Mouse (Mus musculus): ENCODE results near the gene Vac14. TPM values are rescaled to one million over a fixed set of nuclear protein-coding genes. Genes with fewer than 3 reads are reported as not detected.
"Not testable (repeated sequence)": the region's sequence is repeated elsewhere in the genome, so short reads cannot be mapped to it uniquely, and the experiment has no call there.

Vac14 gene
- total RNA-seq, 2 experiments from 2014 or later = 35.6 to 36.5 TPM

DNA sequence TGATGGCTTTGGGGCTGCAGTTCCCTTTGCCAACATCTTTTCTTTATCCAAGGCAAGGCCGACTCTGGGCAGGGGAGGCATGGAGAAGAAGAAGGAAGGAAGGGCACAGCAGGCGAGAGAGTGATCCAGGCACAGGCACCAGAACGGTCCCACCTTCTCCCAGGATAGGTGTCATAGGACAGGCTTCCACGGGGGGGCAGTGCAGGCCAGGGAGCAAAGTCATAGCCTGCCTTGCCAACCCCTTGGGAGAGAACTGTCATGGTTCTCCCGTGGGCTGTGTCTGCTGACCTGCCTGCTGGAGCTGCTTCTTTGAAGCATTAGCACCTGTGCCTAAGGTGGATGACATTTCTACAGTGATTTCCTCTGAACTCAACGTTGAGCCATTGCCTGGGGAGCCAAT, 27.7 kb downstream of the Vac14 start:
- DNase-seq (ENCODE audit: low spot score in 2 of 2) = peak; percentile 86 to 89

DNA sequence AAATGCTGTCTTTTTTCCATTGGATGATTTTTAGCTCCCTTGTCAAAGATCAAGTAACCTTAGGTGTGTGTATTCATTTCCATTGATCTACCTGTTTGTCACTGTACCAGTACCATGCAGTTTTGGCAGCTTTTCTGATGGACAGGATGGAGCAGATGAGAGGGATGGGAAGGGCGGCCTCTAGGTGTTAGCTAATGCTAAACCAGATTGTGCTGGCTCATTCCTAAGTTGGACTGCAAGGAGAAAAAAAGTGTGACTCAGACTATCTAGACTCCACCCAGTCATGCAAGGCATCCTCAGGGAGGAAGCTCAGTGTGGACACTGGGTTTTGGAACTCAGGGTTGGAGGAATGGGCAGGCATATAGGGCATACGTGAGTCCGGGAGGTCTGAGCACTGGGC, 30.2 kb downstream of the Vac14 start:
- no peak for DNase-seq (ENCODE audit: low spot score in 2 of 2)

DNA sequence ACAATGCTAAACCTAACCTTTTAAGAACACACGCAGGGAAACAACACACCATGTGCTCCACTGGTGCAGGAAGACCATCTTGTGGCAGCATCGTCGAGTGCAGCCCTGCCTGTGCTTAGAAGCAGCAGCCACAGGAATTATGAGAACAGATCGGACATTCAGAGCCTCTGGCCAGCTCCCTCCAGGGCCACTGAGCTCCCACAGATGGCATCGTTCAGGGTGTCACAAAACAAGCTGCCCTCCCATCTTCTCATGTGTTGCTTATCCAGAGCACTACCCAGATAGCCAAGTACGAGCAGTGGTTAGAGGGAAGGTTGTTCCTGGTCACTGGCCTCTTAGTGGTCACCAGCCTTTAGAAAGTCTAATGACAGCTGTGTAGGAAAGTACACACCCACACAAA, 30.9 kb downstream of the Vac14 start:
- DNase-seq (ENCODE audit: low spot score in 2 of 2) = no peak

DNA sequence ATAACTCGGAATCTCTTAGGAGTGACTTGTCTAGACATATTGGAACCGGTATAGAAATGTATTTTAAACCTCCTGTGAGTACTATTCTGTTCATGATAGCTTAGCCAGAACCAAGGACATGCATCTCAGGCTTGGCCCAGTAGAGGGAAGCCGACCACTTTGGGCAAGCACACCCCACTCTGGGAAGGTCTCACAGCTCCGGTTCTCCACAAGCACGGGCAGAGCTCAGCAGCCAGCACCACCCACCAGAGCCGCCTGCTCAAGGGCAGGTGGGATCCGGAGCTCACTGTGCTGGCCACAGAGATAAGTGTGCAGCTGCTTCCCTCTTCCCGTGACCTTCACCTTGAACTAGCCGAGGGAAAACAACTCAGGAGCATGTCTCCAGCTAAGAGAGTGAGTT, 32.5 kb downstream of the Vac14 start:
- DNase-seq (ENCODE audit: low spot score in 2 of 2) = no peak

DNA sequence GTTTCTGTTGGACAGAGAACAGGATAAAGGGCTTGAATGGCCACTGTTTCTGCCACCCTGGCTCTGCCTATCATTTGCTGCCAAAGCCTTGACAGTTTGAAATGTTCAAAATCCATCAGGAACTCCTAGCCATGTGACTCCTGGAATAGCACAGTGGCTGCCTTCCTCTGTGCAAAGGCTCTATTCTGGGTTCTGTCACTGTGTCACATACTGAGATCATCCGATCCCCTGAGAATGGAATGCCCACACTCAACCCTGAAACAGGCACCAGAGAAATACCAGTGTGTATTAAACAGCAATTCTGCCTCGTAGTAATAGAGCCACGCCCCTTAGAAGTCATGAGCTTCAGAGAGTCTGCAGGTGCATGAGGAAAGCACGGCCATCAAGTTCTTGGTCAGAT, 33.5 kb downstream of the Vac14 start:
- DNase-seq (ENCODE audit: low spot score in 2 of 2) = no peak

DNA sequence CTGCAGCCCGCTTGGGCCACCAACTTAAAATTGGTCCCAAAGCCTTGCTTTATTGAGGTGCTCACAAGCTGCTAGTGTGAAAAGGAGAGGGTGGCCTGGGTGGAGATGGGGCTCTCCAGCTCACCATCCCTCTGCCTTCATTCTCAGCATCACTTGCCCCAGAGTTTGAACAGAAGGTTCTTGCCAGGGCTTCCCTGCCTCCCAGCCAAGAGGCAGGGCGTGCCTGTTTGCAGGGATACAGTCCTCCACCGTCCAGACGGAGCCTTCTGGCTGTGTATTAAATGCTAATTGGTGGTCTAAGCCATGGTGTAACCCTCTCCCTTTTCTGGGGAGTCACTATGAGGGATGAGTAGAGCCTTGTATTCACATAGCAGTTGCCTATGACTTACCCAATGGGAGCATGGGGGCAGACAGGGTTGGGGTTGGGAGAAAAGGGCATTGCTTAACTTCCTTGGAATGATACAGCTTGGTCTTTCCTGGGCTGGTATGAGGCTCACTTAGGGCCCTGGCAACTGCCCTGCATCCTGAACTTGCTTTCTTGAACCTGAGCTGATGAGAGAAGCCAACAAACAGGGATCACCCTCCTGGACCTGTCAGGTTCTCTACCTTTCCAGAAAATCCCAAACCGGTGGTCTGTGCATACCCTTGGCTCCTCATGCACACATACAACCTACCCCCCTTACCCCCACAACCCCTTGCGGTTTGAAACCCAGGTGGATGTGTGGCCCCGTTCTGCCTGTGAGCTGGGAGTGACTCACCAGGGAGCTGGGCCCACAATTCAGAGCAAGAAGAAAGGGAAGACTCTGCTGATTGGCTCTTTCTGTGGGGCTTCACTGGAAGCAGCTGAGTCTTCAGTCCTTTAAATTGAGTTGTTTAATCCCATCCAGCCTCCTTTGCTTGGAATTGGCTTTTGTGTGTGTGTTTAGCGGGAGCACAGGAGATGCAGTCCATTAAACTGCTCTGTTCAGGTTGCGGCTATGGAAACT, 36.0 kb downstream of the Vac14 start:
- no peak for DNase-seq (ENCODE audit: low spot score in 2 of 2)

DNA sequence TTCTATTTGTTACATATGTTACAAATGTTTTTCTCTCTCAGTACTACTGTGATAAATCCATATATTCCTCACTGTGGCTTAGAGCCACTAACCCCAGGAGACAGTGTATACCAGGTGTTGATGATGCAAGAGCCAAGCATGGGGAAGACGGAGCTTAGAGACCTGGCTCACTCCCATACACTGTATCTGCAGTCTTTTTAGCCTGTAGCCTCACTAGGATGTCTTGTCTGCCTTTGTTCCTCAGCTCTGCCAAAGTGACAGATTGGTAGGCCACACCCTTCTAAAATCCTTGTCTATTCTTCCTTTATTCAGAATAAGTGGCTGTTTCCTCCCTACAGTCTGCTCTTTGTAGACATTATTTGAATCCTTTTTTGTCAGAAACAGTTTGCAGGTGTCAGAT, 37.4 kb downstream of the Vac14 start:
- no peak for DNase-seq (ENCODE audit: low spot score in 2 of 2)

DNA sequence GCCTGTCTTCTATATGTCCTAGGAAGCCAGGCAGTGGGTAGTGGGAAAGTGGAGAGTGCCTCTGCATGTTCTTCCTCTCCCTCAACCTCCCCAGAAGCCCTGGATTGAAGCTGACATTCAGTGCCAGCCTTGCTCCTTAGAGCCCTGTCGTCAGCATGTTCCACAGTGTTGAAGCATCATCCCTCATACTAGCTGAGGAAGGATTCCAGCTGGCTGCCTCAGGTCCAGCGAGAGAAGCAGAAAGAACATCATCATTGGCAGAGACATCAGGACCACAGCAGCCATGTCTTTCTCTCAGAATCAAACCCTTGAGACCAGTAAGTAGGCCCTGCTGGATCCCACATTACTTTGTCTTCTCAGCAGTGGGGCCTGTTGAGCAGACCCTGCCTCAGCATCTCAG, 39.3 kb downstream of the Vac14 start:
- DNase-seq (ENCODE audit: low spot score in 2 of 2) = no peak

DNA sequence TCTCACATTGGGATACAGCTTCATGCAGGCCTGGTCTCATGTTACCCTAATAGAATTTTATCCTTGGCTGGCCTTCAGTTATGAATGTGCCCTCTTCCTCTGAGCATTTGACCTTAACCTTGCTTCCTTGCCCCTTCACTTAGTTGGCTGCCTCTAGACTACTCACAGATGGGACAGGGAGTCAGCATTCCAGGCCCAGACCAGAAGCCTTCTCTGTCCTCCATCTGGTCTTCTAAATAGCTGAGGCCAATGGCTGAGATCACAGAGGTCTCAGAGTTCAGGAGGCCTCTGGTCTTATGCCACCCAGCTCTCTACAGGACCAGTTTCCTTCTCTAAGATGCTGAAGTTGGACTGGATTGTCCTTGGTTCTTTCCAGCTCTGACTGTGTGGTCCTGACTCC, 41.7 kb downstream of the Vac14 start:
- no peak for DNase-seq (ENCODE audit: low spot score in 2 of 2)

DNA sequence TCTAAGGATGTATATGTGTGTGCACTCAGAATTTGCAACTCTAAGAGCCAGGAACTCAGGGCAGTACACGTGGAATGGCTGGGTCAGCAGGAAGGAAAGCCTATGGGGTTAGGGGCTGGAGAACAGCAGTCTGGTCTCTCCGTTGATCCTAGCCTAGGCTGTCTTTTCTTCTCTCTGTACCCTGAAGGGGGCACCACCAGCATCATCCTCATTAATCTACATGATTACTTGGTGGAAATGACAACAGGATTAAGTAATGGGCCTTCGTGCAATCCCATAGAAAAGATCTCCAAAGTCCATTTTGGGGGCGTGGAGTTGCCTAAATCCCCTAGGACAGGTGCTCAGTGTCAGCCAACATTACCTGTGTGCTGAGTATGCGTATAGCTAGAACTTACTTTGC, 44.2 kb downstream of the Vac14 start:
- no peak for DNase-seq (ENCODE audit: low spot score in 2 of 2)

DNA sequence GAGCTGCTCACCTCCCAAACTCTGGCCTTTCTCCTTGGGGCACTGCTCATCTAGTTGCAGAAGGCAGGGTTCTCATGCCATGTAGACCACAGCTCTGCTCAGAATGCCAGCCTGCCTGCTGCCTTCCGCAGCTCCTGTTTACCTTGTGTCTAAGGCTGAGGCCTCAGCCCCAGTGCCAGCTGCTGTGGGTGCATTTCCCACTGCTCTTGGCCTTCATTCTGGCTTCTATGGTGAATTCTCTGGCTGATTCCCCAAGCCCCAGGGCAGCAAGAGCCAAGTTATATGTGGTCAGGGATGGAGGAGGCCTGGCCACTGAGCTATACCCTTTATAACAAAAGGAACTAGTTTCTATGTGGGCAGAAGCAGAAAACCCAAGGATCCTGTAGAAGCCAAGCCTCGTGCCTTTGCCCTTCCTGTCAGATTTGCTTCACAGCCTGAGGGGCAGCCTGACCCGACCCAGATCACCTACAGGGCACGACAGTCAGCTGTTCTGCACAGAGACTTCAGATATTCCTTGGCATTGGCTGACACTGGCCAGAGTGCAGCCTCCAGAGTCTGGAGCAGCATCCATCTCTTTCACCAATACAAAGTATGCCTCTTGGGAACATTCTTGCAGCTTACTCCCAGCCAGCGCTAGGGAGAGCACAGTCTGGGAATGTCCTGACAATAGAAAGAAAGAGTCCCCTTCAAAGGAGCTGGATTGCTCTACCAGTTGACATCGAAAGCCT, 44.8 kb downstream of the Vac14 start:
- no peak for DNase-seq (ENCODE audit: low spot score in 2 of 2)

DNA sequence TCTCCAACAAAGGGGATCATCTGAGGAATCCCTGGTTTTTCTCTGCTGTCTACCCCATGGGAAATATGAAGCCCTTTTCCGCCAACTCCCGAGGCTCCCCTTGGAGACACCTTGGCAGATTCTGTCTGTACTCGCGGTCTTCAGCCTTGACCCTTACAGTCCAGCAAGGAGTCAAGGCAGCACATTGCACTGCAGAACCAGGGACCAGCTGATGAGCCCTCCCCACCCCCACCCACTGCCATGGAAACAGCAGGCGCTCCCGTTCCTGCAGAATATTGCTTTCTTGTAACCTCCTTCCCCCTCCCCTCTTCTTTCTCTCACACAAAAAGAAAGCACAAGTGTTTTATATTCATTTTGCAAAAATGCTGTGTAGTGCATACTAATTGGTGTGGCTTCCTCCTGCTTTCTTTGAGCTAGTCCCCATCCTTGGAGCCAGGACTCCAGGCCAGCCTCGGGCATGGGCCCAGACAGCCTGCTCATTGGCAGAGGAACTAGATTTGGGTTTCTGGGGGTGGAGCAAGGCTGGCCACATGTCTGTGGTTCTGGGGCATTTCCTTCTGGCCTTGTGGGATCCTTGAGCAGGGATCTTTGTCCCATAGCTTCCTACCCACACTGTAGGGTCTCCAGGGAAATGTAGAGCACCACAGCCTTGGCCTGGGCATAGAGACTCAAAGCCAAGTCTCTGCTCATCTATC, 46.0 kb downstream of the Vac14 start:
- peak; percentile 81 to 84 for DNase-seq (ENCODE audit: low spot score in 2 of 2)

DNA sequence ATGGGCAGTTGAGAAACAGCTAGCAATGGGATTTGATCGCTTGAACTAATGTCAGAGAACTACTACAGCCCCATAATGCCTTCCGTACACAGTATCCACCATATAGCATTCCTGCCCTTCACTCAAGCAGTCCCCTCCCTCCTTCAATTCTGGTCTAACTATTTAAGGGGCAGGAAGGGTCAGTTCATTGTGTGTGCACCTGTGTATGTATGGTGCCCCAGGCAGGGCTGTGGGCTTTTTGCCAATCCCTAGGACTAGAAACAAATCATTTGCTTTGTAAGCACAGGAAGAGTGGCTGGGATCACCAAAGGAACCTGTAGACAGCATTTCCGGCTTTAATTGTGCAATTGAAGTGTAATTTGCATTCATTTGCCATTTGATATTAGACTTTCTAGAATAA, 46.6 kb downstream of the Vac14 start:
- DNase-seq (ENCODE audit: low spot score in 2 of 2) = no peak

DNA sequence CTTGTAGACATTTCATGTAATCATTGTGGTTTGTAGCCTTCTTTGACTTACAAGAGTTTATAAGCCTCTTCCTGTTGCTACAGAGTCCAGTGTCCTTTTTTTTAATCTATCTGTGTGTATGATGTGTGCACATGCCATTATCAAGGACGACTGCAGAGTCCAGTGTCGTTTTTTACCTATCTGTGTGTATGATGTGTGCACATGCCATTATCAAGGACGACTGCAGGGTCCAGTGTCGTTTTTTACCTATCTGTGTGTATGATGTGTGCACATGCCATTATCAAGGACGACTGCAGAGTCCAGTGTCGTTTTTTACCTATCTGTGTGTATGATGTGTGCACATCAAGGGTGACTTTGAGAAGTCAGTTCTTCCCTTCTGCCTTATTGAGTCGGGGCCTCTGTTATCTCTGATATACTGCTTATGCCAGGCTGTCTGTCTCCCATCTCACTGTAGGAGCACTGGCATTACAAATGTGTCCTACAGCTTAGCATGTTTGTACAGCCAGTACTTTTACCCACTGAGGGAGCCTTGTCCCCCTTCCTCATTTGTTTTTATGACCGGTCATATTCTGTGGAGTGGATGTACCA, 49.3 kb downstream of the Vac14 start:
- DNase-seq (ENCODE audit: low spot score in 2 of 2) = not testable (repeated sequence)

DNA sequence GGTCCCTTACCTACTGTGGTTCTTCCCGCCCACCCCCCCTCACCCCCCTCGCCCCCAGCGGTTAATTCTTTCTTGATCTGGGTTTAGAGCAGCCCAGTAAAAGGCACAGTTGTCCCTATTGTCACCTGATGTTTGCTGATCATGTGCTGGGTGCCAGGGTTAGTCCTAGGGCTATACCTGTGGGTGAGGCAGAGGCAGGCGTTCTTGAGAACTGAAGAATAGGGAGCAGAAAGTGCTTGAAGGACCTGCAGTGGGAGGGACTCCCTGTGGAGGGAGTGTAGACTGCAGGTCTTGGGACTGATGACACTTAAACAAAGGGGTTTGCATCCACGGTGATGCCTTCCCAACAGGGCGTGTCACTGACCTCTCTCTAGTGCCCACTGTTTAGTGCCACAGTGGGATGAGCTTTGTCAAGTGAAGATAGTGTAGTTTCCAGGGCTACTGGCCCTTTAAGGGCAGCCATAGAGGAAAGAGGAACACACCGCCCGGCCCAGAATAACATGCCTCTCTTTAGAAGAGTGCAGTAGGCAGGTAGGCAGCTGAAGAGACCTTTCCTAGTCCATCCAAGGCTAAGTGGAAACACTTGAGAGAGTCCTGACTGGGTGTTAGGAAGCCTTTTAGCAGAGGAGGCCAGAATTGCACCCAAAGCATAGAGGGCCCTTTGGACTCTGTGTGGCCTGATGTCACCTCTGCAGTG, 51.7 kb downstream of the Vac14 start:
- DNase-seq (ENCODE audit: low spot score in 2 of 2) = no peak

DNA sequence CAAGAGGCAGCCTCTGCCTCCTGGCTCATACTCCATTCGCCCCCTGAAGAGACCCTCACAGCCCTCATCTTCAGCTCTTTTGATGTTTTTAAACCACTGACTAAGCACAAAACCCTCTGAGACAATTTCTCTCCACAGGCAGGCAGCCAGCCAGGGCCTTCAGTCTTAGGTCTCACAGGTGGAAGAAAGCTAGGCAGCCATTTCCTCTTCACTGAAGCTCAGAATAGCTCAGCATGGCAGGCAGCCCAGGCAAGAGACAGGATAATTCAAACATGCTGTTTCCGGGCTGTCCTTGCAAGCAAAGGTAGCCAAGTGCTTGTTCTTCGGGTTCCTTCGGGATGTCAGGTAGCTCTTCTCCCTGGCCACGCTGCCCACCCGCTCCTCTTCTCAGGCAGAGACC, 52.9 kb downstream of the Vac14 start:
- DNase-seq (ENCODE audit: low spot score in 2 of 2) = no peak

DNA sequence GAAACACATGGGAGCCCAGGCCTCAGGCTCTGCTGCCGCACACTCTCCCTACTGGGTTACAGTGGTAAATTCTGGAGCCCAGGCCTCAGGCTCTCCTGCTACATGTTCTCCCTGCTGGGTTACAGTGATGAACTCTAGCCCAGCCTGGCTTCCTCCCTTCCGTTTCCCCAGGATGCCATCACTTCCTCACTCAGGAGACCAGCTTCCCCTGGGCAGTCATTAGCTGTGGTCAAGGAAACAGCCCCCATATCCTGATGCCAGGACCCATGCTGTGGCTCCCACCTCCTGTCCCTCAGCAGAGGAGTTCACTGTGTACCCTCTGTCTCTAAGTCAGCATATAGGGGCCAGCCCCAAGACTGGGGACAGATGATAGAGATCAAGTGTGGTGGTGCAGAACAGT, 53.7 kb downstream of the Vac14 start:
- no peak for DNase-seq (ENCODE audit: low spot score in 2 of 2)

DNA sequence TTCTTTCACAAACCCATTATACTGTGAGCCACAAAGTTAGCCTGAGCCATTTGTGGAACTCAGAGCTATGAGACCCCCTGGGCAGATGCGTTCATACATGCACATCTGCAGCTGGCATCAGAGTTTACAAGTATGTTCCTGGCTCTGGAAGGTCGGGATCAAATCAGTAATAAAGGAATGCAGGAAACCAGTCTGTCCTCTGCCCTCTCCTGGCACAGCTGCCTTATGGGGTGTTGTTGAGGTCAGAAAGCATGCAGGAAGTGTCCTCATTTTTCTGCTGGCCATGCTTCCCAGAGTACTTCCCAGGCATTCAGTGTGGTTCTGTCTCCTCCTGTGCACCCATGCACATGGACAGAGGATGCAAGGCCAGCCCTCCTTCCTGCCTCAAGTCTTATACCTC, 54.8 kb downstream of the Vac14 start:
- DNase-seq (ENCODE audit: low spot score in 2 of 2) = no peak

DNA sequence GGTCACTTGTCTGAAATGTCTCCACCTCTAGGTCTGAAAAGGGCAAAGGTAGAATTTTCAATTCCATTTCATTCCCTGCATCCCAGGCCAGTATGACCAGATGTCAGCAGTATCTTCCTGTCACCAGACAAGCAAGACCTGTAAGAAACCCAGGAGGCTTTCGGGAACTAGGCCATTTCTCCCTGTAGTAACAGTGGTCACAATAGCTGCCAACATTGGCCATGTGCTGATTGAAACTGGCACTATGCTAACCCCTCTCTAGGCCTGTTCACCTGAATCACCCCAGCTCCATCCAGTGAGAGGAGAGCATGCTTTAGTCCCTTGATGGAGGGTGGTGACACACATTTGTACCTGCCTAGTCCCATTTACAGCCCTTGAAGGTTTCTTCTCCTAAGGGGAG, 56.2 kb downstream of the Vac14 start:
- no peak for DNase-seq (ENCODE audit: low spot score in 2 of 2)

DNA sequence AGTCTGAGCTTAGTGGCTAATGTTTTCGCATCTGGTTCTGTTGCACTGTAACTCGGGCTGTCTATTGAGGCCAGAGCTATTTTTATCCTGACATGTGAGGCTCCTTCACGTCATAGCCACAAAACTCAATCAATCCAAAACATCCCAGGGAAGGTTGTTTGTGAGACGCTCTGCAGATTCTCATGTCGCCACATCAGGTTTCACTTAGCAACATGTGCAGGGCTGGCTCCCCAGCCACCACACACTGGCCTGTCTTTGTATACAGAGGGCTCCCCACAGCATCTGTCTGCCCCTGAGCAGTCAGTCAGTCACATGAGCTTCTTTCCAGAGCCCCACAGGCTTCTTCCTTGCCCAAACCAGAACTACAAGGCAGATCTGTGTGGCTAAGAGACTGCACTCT, 58.3 kb downstream of the Vac14 start:
- no peak for DNase-seq (ENCODE audit: low spot score in 2 of 2)

DNA sequence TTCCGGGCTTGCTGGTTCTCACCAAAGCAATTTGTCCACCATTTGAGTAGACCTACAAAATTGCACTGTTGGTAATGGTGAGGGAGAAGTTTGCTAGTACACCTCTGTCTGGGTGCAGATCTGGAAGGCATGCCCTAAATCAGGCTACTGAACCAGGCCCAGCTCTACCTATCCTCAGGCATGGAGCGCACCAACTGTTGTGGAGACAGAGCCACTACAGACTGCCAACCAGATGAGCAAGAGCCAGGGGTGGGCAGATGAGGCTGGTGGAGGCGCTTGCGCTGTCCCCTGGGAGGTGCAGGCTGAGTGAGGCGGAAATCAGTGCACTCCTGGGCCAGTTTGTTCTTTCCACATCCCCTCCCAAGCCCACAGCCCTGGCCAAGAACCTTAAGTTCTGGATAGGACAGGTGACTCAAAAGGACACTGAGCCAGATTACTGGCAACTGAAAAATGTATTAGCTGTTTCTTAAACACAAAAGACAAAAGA, 58.8 kb downstream of the Vac14 start:
- DNase-seq (ENCODE audit: low spot score in 2 of 2) = no peak

Data from layer of hippocampus, postnatal 10 days (tissue).